Mouse (Mus musculus): Measurements from ENCODE around the gene Olfr480. TPM values are rescaled to one million over a fixed set of nuclear protein-coding genes. Genes with fewer than 3 reads are reported as not detected.

Gene Olfr480
- not detected in 2 replicates for polyA plus RNA-seq (2014; fragmentation: Nextera tagmentation; extraction: Ambion mirVana)

- no peaks in the 10 kb centered on the region for H3K4me1 ChIP-seq (ENCODE audit: control insufficient read depth, insufficient read depth, low read length)
- no peak within 1 kb of the TSS for H3K27ac ChIP-seq (ENCODE audit: low read depth, low read length)
- no peak within 1 kb of the TSS for H3K4me3 ChIP-seq (ENCODE audit: low read depth, low read length)
- H3K4me2 ChIP-seq, result no peak within 1 kb of the TSS
- ATAC-seq (replicated peaks; ENCODE audit: insufficient number of reproducible peaks, low FRiP score, low TSS enrichment), result no peak
- no peak within 1 kb of the TSS for H3K9ac ChIP-seq (ENCODE audit: low read depth, low read length)
- no peaks in the 10 kb centered on the region for H3K9me3 ChIP-seq (replicated peaks; ENCODE audit: control insufficient read depth, low read length)
- WGBS (ENCODE audit: insufficient replicate concordance), result 70% methylated on average over 1 of the region's 1 CpGs
- no peaks in the 10 kb centered on the region for H3K27me3 ChIP-seq (ENCODE audit: control insufficient read depth, insufficient read depth, low read length)
- H3K36me3 ChIP-seq (ENCODE audit: control insufficient read depth, insufficient read depth, low read length), result no peaks in the 10 kb centered on the region
Measured at GRCm38 (mm10) chr7:108067246-108067645, at the start of gene Olfr480. Olfr480 (minus strand) TSS chr7:108067346.

GRCm38 (mm10) chr7:108100549-108100948, 33.4 kb upstream of the Olfr480 start, which contains the start of gene Olfr483:
Olfr483 (plus strand) TSS chr7:108100849.
- H3K9ac ChIP-seq (ENCODE audit: low read depth, low read length), result no peak within 1 kb of the TSS
- H3K27me3 ChIP-seq (ENCODE audit: control insufficient read depth, insufficient read depth, low read length), result no peaks in the 10 kb centered on the region
- H3K4me3 ChIP-seq (ENCODE audit: low read depth, low read length), result no peak within 1 kb of the TSS
- H3K4me1 ChIP-seq (ENCODE audit: control insufficient read depth, insufficient read depth, low read length), result no peaks in the 10 kb centered on the region
- ATAC-seq (replicated peaks; ENCODE audit: insufficient number of reproducible peaks, low FRiP score, low TSS enrichment), result no peak
- whole genome bisulfite sequencing (ENCODE audit: insufficient replicate concordance), result 74% methylated on average over 1 of the region's 1 CpGs
- H3K9me3 ChIP-seq (replicated peaks; ENCODE audit: control insufficient read depth, low read length), result no peaks in the 10 kb centered on the region
- H3K4me2 ChIP-seq, result no peak within 1 kb of the TSS
- H3K27ac ChIP-seq (ENCODE audit: low read depth, low read length), result no peak within 1 kb of the TSS
- no peaks in the 10 kb centered on the region for H3K36me3 ChIP-seq (ENCODE audit: control insufficient read depth, insufficient read depth, low read length)

GRCm38 (mm10) chr7:108097486-108097885, 30.3 kb upstream of the Olfr480 start, which contains the start of gene Olfr482:
Olfr482 (minus strand) TSS chr7:108097586.
- WGBS (ENCODE audit: insufficient replicate concordance), result 69% methylated on average over 1 of the region's 1 CpGs
- Histone ChIP-seq H3K9ac (ENCODE audit: low read depth, low read length) (no peak within 1 kb of the TSS), H3K4me2 (no peak within 1 kb of the TSS), H3K4me1 (ENCODE audit: control insufficient read depth, insufficient read depth, low read length) (no peaks in the 10 kb centered on the region), H3K36me3 (ENCODE audit: control insufficient read depth, insufficient read depth, low read length) (no peaks in the 10 kb centered on the region), H3K27ac (ENCODE audit: low read depth, low read length) (no peak within 1 kb of the TSS), H3K9me3 (replicated peaks; ENCODE audit: control insufficient read depth, low read length) (no peaks in the 10 kb centered on the region), H3K4me3 (ENCODE audit: low read depth, low read length) (no peak within 1 kb of the TSS), H3K27me3 (ENCODE audit: control insufficient read depth, insufficient read depth, low read length) (no peaks in the 10 kb centered on the region)
- no peak for ATAC-seq (replicated peaks; ENCODE audit: insufficient number of reproducible peaks, low FRiP score, low TSS enrichment)

DNA sequence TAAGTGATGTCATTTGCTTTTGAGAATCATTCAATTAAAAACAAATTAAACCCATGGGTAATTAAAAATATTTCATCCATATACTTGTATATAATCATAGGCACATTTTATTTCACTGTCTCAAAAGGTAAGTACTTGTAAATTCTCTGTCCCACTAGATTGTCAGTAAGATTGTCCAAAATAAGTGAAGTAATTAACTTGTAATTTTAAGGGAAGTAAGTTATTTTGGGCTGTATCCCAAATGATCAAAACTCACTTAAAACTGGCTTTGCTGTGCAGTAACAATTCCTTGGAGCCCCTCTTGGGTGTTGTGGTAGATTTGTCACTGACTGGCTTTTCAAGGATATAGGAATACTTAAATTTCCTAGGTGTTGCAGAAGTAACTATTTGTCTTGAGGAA, 12.4 kb upstream of the Olfr480 start, which contains the start of gene Olfr481:
Olfr481 (plus strand) TSS at position 301 of the 400 bp plus-strand sequence.
- Histone ChIP-seq H3K27ac (ENCODE audit: low read depth, low read length) (no peak within 1 kb of the TSS), H3K4me2 (no peak within 1 kb of the TSS), H3K36me3 (ENCODE audit: control insufficient read depth, insufficient read depth, low read length) (no peaks in the 10 kb centered on the region), H3K9ac (ENCODE audit: low read depth, low read length) (no peak within 1 kb of the TSS), H3K27me3 (ENCODE audit: control insufficient read depth, insufficient read depth, low read length) (no peaks in the 10 kb centered on the region), H3K9me3 (replicated peaks; ENCODE audit: control insufficient read depth, low read length) (no peaks in the 10 kb centered on the region), H3K4me1 (ENCODE audit: control insufficient read depth, insufficient read depth, low read length) (no peaks in the 10 kb centered on the region), H3K4me3 (ENCODE audit: low read depth, low read length) (no peak within 1 kb of the TSS)
- no peak for ATAC-seq (replicated peaks; ENCODE audit: insufficient number of reproducible peaks, low FRiP score, low TSS enrichment)

- no peaks in the 10 kb centered on the region for H3K4me1 ChIP-seq (ENCODE audit: control insufficient read depth, insufficient read depth, low read length)
- 76% methylated on average over 2 of the region's 2 CpGs for WGBS (ENCODE audit: insufficient replicate concordance)
- H3K36me3 ChIP-seq (ENCODE audit: control insufficient read depth, insufficient read depth, low read length), result no peaks in the 10 kb centered on the region
- ATAC-seq (replicated peaks; ENCODE audit: insufficient number of reproducible peaks, low FRiP score, low TSS enrichment), result no peak
- no peak within 1 kb of the TSS for H3K9ac ChIP-seq (ENCODE audit: low read depth, low read length)
- no peak within 1 kb of the TSS for H3K4me2 ChIP-seq
- no peaks in the 10 kb centered on the region for H3K9me3 ChIP-seq (replicated peaks; ENCODE audit: control insufficient read depth, low read length)
- no peak within 1 kb of the TSS for H3K4me3 ChIP-seq (ENCODE audit: low read depth, low read length)
- H3K27me3 ChIP-seq (ENCODE audit: control insufficient read depth, insufficient read depth, low read length), result no peaks in the 10 kb centered on the region
- H3K27ac ChIP-seq (ENCODE audit: low read depth, low read length), result no peak within 1 kb of the TSS
Measured at GRCm38 (mm10) chr7:108050393-108050792, 16.8 kb downstream of the Olfr480 start, which contains the start of gene Olfr479. Olfr479 (plus strand) TSS chr7:108050693.

DNA sequence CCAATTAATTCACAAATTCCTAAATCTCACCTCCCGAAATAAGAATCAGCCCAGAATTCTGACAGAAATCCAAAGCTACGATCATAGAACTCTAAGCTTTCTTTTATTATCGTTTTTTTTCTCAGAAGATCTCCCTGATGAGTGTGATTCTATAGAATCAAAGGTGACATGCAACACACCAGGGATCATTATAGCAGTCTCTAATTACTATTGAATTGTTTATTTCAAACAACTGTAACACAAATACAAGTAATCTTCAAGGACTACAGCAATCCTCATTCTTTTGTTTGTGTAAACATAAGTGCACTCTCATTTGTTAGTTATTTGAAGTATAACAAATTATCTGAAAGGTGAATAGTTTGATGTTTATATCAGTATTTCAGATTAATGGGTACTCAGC, 33.3 kb downstream of the Olfr480 start, which contains the start of gene Olfr478:
Olfr478 (minus strand) TSS at position 101 of the 400 bp plus-strand sequence.
- no peaks in the 10 kb centered on the region for H3K36me3 ChIP-seq (ENCODE audit: control insufficient read depth, insufficient read depth, low read length)

More for the DNA sequence above, 33.3 kb downstream of the Olfr480 start, which contains the start of gene Olfr478:
- Histone ChIP-seq H3K27ac (ENCODE audit: low read depth, low read length) (no peak within 1 kb of the TSS), H3K9me3 (replicated peaks; ENCODE audit: control insufficient read depth, low read length) (no peaks in the 10 kb centered on the region), H3K4me3 (ENCODE audit: low read depth, low read length) (no peak within 1 kb of the TSS), H3K4me1 (ENCODE audit: control insufficient read depth, insufficient read depth, low read length) (no peaks in the 10 kb centered on the region), H3K27me3 (ENCODE audit: control insufficient read depth, insufficient read depth, low read length) (no peaks in the 10 kb centered on the region), H3K9ac (ENCODE audit: low read depth, low read length) (no peak within 1 kb of the TSS), H3K4me2 (no peak within 1 kb of the TSS)
- WGBS (ENCODE audit: insufficient replicate concordance), result 63% methylated on average over 3 of the region's 3 CpGs
- ATAC-seq (replicated peaks; ENCODE audit: insufficient number of reproducible peaks, low FRiP score, low TSS enrichment), result no peak

Other genes starting within 250 kb of the Olfr480 start
- not detected in 2 replicates for gene Olfr469, start 241.8 kb downstream of the Olfr480 start, polyA plus RNA-seq (2014; fragmentation: Nextera tagmentation; extraction: Ambion mirVana)
- not detected in 2 replicates for gene Olfr470, start 219.9 kb downstream of the Olfr480 start, polyA plus RNA-seq (2014; fragmentation: Nextera tagmentation; extraction: Ambion mirVana)
- gene Olfr472, start 169.4 kb downstream of the Olfr480 start, polyA plus RNA-seq (2014; fragmentation: Nextera tagmentation; extraction: Ambion mirVana), result not detected in 2 replicates
- not detected in 2 replicates for gene Olfr473, start 136.9 kb downstream of the Olfr480 start, polyA plus RNA-seq (2014; fragmentation: Nextera tagmentation; extraction: Ambion mirVana)
- not detected in 2 replicates for gene Olfr474, start 112.7 kb downstream of the Olfr480 start, polyA plus RNA-seq (2014; fragmentation: Nextera tagmentation; extraction: Ambion mirVana)
- not detected in 2 replicates for gene Olfr476, start 102.5 kb downstream of the Olfr480 start, polyA plus RNA-seq (2014; fragmentation: Nextera tagmentation; extraction: Ambion mirVana)
- not detected in 2 replicates for gene Olfr477, start 80.7 kb downstream of the Olfr480 start, polyA plus RNA-seq (2014; fragmentation: Nextera tagmentation; extraction: Ambion mirVana)
- gene Olfr478, start 33.4 kb downstream of the Olfr480 start, polyA plus RNA-seq (2014; fragmentation: Nextera tagmentation; extraction: Ambion mirVana), result not detected in 2 replicates
- not detected in 2 replicates for gene Olfr479, start 16.7 kb downstream of the Olfr480 start, polyA plus RNA-seq (2014; fragmentation: Nextera tagmentation; extraction: Ambion mirVana)
- gene Olfr481, start 12.5 kb upstream of the Olfr480 start, polyA plus RNA-seq (2014; fragmentation: Nextera tagmentation; extraction: Ambion mirVana), result not detected in 2 replicates
- gene Olfr482, start 30.2 kb upstream of the Olfr480 start, polyA plus RNA-seq (2014; fragmentation: Nextera tagmentation; extraction: Ambion mirVana), result not detected in 2 replicates
- not detected in 2 replicates for gene Olfr483, start 33.5 kb upstream of the Olfr480 start, polyA plus RNA-seq (2014; fragmentation: Nextera tagmentation; extraction: Ambion mirVana)
- not detected in 2 replicates for gene Olfr484, start 60.1 kb upstream of the Olfr480 start, polyA plus RNA-seq (2014; fragmentation: Nextera tagmentation; extraction: Ambion mirVana)
- gene Olfr485, start 92.5 kb upstream of the Olfr480 start, polyA plus RNA-seq (2014; fragmentation: Nextera tagmentation; extraction: Ambion mirVana), result not detected in 2 replicates
- not detected in 2 replicates for gene Olfr486, start 105.4 kb upstream of the Olfr480 start, polyA plus RNA-seq (2014; fragmentation: Nextera tagmentation; extraction: Ambion mirVana)
- gene Olfr487, start 147.3 kb upstream of the Olfr480 start, polyA plus RNA-seq (2014; fragmentation: Nextera tagmentation; extraction: Ambion mirVana), result not detected in 2 replicates
- not detected in 2 replicates for gene Olfr488, start 191.0 kb upstream of the Olfr480 start, polyA plus RNA-seq (2014; fragmentation: Nextera tagmentation; extraction: Ambion mirVana)
- gene Olfr490, start 221.6 kb upstream of the Olfr480 start, polyA plus RNA-seq (2014; fragmentation: Nextera tagmentation; extraction: Ambion mirVana), result not detected in 2 replicates
- not detected in 2 replicates for gene Olfr491, start 246.1 kb upstream of the Olfr480 start, polyA plus RNA-seq (2014; fragmentation: Nextera tagmentation; extraction: Ambion mirVana)

Measured in heart, embryonic 11.5 days (tissue).